Mouse (Mus musculus): ENCODE measurements around the gene Mgme1.

Mgme1 gene

GRCm38 (mm10) chr2:144310273-144310672 is 39.8 kb downstream of the Mgme1 start:
- DNase-seq: no peak

GRCm38 (mm10) chr2:144311372-144311771 is 40.9 kb downstream of the Mgme1 start:
- DNase-seq: no peak

GRCm38 (mm10) chr2:144324218-144324617 is 53.8 kb downstream of the Mgme1 start:
- DNase-seq: no peak

- DNase-seq: no peak
Observed at GRCm38 (mm10) chr2:144329451-144329850, 59.0 kb downstream of the Mgme1 start.

- no peak for DNase-seq
Observed at GRCm38 (mm10) chr2:144329937-144330336, 59.5 kb downstream of the Mgme1 start.

GRCm38 (mm10) chr2:144330352-144330959 is 60.0 kb downstream of the Mgme1 start:
- no peak for DNase-seq
